Mouse (Mus musculus) stomach, embryonic 14.5 days (tissue): ENCODE data around the gene Gm10358. TPM values are rescaled to one million over a fixed set of nuclear protein-coding genes. Genes with fewer than 3 reads are reported as not detected.
"Not testable (repeated sequence)": the region's sequence is repeated elsewhere in the genome, so short reads cannot be mapped to it uniquely, and the experiment has no call there.

Experiments
- ATAC-seq: fragments of 200-750 bp; cut with Nextera tagmentation; 2 replicates; pipeline ENCODE4 v1.8.0; 2017; ENCODE audit warnings: low read depth, moderate TSS enrichment; ENCODE audit not compliant: insufficient number of reproducible peaks, insufficient read depth, low FRiP score
- H3K27ac ChIP-seq: fragments of 300-500 bp; sonication (generic); 2 replicates; pipeline ENCODE4 v1.5.1; 2014; ENCODE audit warnings: mild to moderate bottlenecking, low read length, moderate library complexity, mixed read lengths
- H3K27me3 ChIP-seq: fragments of 300-500 bp; sonication (generic); 2 replicates; pipeline ENCODE4 v1.6.1; 2014; ENCODE audit warnings: low read length, control low read depth, mixed read lengths; ENCODE audit not compliant: control insufficient read depth, insufficient read depth
- H3K36me3 ChIP-seq: fragments of 300-500 bp; sonication (generic); 2 replicates; pipeline ENCODE4 v1.6.1; 2014; ENCODE audit warnings: mild to moderate bottlenecking, control low read depth, low read length, moderate library complexity, mixed read lengths; ENCODE audit not compliant: control insufficient read depth, insufficient read depth
- H3K4me1 ChIP-seq: fragments of 300-500 bp; sonication (generic); 2 replicates; pipeline ENCODE4 v1.6.1; 2014; ENCODE audit warnings: low read length, control low read depth, mixed read lengths; ENCODE audit not compliant: control insufficient read depth, insufficient read depth
- H3K4me2 ChIP-seq: fragments of 300-500 bp; sonication (generic); replicated peaks from 2 replicates; pipeline ENCODE4 v1.6.1; 2014; ENCODE audit warnings: low read depth, low read length, control low read depth
- H3K4me3 ChIP-seq: fragments of 300-500 bp; sonication (generic); 2 replicates; pipeline ENCODE4 v1.5.1; 2014; ENCODE audit warnings: low read depth, low read length, control low read depth
- H3K9ac ChIP-seq: fragments of 300-500 bp; sonication (generic); replicated peaks from 2 replicates; pipeline ENCODE4 v1.6.1; 2014; ENCODE audit warnings: low read depth, mild to moderate bottlenecking, control low read depth, low read length, moderate library complexity, mixed read lengths
- H3K9me3 ChIP-seq: fragments of 300-500 bp; sonication (generic); 2 replicates; pipeline ENCODE4 v1.6.1; 2016; ENCODE audit warnings: low read depth, low read length, control low read depth; ENCODE audit not compliant: control insufficient read depth
- WGBS: fragments of 180-500 bp; shearing (Covaris S2); extraction: QIAGEN DNeasy Blood & Tissue Kit; methylation state at CpG from one replicate; pipeline ENCODE4 v1.1.7; 2014; 5-methylcytosine and 5-hydroxymethylcytosine counted together
- polyA plus RNA-seq: library from polyadenylated mRNA; unstranded; fragments of >200 nt; fragmentation: Nextera tagmentation; extraction: Ambion mirVana; gene quantifications from 2 replicates; pipeline ENCODE4 v1.2.1, GENCODE M21; 2014

Gene Gm10358
- not detected in 2 replicates for polyA plus RNA-seq

DNA sequence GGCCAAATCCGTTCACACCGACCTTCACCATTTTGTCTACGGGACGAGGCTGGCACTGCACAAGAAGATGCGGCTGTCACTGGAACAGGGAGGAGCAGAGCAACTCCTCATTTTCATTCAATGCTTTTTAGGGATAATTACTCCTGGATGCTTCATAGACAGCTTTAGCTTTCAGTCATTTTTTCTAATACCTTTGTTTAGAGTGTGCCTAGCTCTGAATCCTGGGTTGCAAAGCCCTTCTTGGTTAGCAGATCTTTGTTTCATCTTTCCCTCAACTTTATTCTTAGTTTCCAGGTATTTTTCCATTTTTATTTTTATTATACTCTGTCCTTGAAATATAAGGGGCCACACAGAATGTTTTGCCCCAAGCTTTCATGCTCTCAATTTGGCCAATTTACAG, at the start of gene Gm10358:
Gene Gm10358, minus strand, starts transcription at position 101 of the 400 bp plus-strand sequence.
- H3K9me3 ChIP-seq: no peaks in the 10 kb centered on the region
- H3K9ac ChIP-seq: no peak within 1 kb of the TSS
- H3K27ac ChIP-seq: no peak within 1 kb of the TSS
- no peak within 1 kb of the TSS for H3K4me3 ChIP-seq
- H3K36me3 ChIP-seq: no peaks in the 10 kb centered on the region
- no peaks in the 10 kb centered on the region for H3K4me1 ChIP-seq
- H3K27me3 ChIP-seq: no peaks in the 10 kb centered on the region
- WGBS: 98% methylated on average over 5 of the region's 5 CpGs
- ATAC-seq: no peak
- H3K4me2 ChIP-seq: no peak within 1 kb of the TSS

DNA sequence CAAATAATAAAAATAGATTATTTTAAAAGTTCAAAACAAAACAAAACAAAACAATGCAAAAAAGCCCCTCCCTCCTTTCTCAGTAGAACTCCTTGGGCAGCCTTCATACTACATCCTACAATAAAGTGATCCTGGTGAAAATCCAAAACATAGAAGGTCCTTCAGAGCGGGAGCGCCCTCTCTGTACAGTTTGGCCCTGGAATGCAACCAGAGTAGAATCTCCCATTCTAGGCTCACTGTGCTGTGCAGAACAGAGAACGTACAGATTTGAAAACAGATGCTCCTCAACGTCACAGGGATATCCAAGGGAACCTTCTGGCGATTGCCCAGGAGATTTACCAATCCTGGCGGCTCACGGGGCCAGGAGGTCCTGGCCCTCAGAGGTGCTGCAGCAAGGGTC, 42.0 kb upstream of the Gm10358 start, which contains the start of gene Iqcm:
Gene Iqcm, plus strand, starts transcription at position 301 of the 400 bp plus-strand sequence.
- Histone ChIP-seq H3K27me3 (no peaks in the 10 kb centered on the region), H3K27ac (no peak within 1 kb of the TSS), H3K9ac (no peak within 1 kb of the TSS), H3K4me3 (no peak within 1 kb of the TSS), H3K36me3 (no peaks in the 10 kb centered on the region), H3K9me3 (no peaks in the 10 kb centered on the region), H3K4me2 (no peak within 1 kb of the TSS), H3K4me1 (no peaks in the 10 kb centered on the region)
- 87% methylated on average over 7 of the region's 7 CpGs for WGBS
- no peak for ATAC-seq

DNA sequence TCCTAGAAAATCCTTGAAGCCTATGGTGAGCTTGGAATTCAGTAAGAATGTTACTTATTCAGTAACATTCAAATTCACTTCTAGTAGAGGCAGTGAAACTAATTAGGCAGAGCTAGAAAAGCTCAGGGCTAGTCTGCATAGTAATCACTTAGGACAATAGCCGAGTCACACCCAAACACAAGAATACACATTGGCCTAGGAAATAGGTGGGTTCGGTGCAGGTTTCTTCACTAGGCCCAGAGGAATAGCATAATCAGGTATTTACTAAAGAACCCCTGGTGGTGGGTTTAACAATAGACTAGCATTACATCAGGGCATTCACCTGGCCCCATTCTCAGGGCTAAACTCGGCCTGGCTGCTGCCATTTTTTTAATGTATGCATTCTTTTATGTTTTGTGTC, 9.3 kb upstream of the Gm10358 start:
- H3K4me1 ChIP-seq, ATAC-seq, H3K27ac ChIP-seq, H3K36me3 ChIP-seq, H3K9me3 ChIP-seq, H3K9ac ChIP-seq, H3K4me2 ChIP-seq, H3K4me3 ChIP-seq, H3K27me3 ChIP-seq: not testable (repeated sequence)
- WGBS: 79% methylated on average over 3 of the region's 3 CpGs

DNA sequence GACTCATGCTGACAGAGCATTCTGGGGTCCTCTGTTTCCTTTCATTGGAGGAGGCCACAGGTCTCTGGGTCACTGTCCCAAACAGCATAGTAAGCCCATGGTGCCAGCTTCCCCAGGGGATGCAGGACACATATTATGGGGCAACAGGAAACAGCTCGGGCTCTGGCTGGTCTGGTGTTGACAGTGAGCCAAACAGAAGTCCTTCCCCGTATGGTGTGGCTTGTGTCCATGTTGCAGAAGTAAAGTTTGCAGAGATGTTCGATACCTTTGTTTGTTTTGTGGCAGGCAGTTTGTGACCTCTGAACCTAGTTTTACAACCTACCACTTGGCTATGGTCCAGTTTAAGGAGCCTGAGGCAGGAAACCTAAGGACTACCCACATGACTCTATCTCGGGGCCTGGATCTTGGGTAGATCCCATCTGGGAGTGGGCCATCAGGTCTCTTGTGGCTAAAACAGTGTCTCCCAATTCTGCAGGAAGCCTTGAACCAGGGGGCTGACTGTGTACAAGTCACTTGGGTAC, 21.6 kb downstream of the Gm10358 start:
- H3K27me3 ChIP-seq: no peaks in the 10 kb centered on the region
- H3K4me1 ChIP-seq: no peaks in the 10 kb centered on the region
- no peak overlapping the region for H3K4me2 ChIP-seq
- no peak overlapping the region for H3K4me3 ChIP-seq
- 0 out of 2 replicates have a peak, but pooled peaks have one; percentile 18 for ATAC-seq
- no peak overlapping the region for H3K9ac ChIP-seq
- H3K36me3 ChIP-seq: no peaks in the 10 kb centered on the region
- H3K27ac ChIP-seq: no peak overlapping the region
- H3K9me3 ChIP-seq: no peaks in the 10 kb centered on the region
- 80% methylated on average over 4 of the region's 4 CpGs for WGBS

DNA sequence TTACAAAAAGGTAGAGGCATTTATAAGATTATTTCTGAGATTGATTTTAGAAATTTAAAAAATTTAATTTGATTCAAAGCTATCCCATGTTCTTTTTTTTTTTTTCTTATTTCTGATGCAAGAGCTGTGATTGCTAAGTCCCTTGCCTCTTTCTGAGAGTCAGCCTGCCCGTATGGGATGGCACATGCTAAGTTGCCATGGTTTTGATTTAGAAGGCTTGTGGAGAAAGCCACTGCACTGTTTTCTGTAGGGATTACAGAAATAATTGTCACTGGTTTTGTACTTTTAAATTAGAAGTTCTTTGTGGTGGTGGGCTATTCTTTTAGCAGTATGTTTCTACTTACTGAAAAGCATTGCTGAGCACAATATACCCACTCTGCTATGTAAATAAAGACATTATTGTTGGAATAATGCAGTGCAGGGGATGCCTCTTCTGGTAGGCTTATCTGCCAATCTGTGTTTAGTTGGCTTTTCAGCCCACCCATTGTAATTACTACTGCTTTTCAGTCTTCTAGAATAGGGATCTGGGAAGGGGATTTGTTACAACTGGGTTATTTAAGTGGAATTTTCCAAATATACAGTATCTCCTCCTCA, 30.8 kb downstream of the Gm10358 start:
- Histone ChIP-seq H3K9ac (no peak overlapping the region), H3K27ac (no peak overlapping the region), H3K4me3 (no peak overlapping the region), H3K9me3 (no peaks in the 10 kb centered on the region), H3K4me1 (no peaks in the 10 kb centered on the region), H3K36me3 (no peaks in the 10 kb centered on the region), H3K4me2 (no peak overlapping the region), H3K27me3 (no peaks in the 10 kb centered on the region)
- 74% methylated on average over 1 of the region's 1 CpGs for WGBS
- ATAC-seq: no peak

DNA sequence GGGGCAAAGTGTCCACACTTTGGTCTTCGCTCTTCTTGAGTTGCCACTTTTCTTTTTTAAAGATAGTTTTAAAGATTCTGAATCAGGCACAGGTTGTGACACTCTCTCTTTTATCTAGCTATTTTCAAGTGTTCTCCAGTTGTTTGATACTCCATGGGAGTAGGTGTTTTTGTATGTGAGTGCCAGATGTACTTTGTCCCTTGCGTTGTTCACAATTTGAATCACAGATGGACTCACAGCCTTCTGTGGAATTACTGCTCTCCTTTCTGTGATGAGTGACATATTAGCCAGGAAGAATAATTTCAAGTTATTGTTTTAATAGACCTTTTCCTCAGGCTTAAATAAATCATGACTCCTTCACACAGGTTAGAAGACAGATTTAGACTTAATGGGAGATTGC, 34.4 kb downstream of the Gm10358 start:
- Histone ChIP-seq H3K27me3 (no peaks in the 10 kb centered on the region), H3K4me2 (no peak overlapping the region), H3K4me3 (no peak overlapping the region), H3K27ac (no peak overlapping the region), H3K36me3 (no peaks in the 10 kb centered on the region), H3K9me3 (no peaks in the 10 kb centered on the region), H3K4me1 (no peaks in the 10 kb centered on the region), H3K9ac (no peak overlapping the region)
- 93% methylated on average over 2 of the region's 2 CpGs for WGBS
- ATAC-seq: no peak

Other genes starting within 250 kb of the Gm10358 start
- 2.6 and 2.7 TPM in 2 replicates for gene Rasd2, start 192.6 kb downstream of the Gm10358 start, polyA plus RNA-seq
- gene Iqcm, start 42.1 kb upstream of the Gm10358 start, polyA plus RNA-seq: 0.22 TPM in 1 of 2 replicates, not detected in the other